Mouse (Mus musculus) ZHBTc4 (cell line): ENCODE data around the gene Parp2.
"Not testable (repeated sequence)": the region's sequence is repeated elsewhere in the genome, so short reads cannot be mapped to it uniquely, and the experiment has no call there.

Source experiments
- DNase-seq: peaks from one replicate; pipeline ENCODE4 v3.0.0-alpha.2; 2011; ENCODE audit warnings: low read depth, low spot score

The Parp2 gene

GRCm38 (mm10) chr14:50826579-50826978, 18.9 kb downstream of the Parp2 start:
- DNase-seq = no peak

- DNase-seq = no peak
Measured at GRCm38 (mm10) chr14:50829878-50830277, 22.2 kb downstream of the Parp2 start.

- DNase-seq = no peak
Measured at GRCm38 (mm10) chr14:50833964-50834363, 26.3 kb downstream of the Parp2 start.

- DNase-seq = no peak
Measured at GRCm38 (mm10) chr14:50834435-50834834, 26.8 kb downstream of the Parp2 start.

DNA sequence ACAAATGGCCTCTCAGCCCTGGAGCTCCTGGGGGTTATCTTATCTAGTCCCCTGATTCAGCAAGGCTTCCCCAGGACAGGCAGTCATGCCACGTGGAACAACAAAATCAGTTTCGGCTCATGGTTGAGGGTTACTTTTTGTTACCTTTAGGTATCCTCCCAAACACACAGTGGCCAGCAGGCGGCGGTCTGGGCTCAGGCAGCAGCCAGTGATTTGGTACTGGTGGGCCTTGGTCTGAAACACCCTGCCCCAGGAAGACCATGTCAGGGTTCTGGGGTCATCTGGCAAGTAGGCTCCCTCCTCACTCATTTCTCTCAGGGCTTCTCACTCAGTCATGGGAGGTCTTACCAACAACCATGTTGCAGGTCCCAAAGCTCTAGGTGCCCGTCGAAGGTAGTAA, 29.6 kb downstream of the Parp2 start:
- peak; percentile 65 for DNase-seq

GRCm38 (mm10) chr14:50855788-50856187, 48.1 kb downstream of the Parp2 start:
- DNase-seq = no peak

DNA sequence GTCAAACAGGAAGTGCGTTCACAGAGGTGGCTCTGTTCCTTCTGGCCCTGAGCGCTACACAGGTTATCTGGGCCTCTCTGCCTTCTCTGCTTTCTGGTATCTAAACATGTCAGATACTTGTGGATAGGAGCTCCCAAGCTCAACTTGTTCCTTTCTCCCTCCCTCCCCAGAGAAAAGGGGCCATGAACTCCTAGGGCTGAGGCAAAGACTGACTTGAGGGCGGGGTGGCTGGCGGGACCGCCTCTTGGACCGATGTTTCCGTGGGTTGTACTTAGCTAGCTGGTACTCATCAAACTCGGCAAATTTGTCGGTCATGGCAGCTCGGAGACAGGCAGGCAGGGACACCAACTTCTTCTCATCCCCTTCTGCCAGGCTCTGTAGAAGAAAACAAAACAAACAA, 55.0 kb downstream of the Parp2 start:
- DNase-seq = peak; percentile 31

DNA sequence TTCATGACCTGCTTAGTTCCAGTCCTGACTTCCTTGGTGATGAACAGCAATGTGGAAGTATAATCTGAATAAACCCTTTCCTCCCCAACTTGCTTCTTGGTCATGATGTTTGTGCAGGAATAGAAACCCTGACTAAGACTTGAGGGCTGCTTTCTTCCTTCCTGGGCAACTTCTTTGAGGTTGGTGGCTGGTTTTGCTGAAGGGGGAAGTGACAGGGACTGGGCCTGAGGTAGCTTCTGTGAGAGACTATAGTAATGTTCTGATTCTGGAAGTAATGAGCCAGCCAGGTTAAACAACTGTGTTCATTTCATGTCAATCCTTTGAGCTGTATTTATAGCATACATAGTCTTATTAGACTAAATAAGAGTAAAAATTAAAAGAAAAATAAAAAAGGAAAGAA, 57.4 kb downstream of the Parp2 start:
- not testable (repeated sequence) for DNase-seq

DNA sequence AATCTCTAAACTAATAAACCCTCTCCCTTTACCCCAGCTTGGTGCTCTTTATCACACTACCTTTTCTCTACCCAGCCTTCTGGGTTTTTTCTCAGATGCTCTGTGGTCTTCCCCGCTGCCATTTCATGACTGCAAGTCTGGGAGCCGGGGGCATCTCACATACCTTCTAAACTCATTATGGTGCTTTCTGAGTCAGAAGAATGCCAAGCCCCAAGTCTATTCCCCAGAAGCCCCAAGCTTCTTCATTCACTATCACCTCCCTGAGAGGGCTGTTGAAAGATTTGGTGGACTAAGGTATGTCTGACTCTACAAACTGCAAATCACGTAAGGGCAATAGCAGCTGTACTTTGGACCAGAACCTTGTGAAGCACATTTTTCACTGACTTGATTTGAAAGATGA, 59.3 kb downstream of the Parp2 start:
- DNase-seq = no peak

- no peak for DNase-seq
Measured at GRCm38 (mm10) chr14:50868211-50868610, 60.6 kb downstream of the Parp2 start.

DNA sequence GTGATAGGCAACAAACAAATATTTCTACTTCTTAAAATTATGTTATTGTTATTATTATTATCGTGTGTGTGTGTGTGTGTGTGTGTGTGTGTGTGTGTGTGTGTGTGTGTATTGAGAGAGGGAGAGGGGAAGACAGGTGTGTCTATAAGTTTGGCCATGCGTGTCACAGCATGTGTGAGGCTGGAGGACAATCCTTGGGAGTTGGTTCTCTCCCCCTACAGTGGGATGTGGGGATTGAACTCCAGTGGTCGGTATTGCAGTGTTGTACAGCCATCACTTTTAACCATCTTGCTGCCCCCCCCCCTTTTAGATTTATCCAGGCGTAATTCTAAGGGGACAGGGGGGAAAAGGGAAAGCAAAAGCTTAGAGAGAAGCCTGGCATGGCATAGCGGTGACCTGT, 61.0 kb downstream of the Parp2 start:
- DNase-seq = no peak

- DNase-seq = peak; percentile 96
Measured at GRCm38 (mm10) chr14:50869889-50870804, 62.5 kb downstream of the Parp2 start, which contains the start of gene Tep1. Tep1 (minus strand) TSS chr14:50870560.

- no peak for DNase-seq
Measured at GRCm38 (mm10) chr14:50870805-50871143, 63.1 kb downstream of the Parp2 start.
